Mouse (Mus musculus): Measurements from ENCODE around the gene Abhd14a.

The Abhd14a gene

GRCm38 (mm10) chr9:106469317-106469716 lies 21.8 kb upstream of the Abhd14a start:
- DNase-seq (ENCODE audit: low read depth, low spot score): peak; percentile 57

GRCm38 (mm10) chr9:106467746-106468145 lies 20.3 kb upstream of the Abhd14a start:
- no peak for DNase-seq (ENCODE audit: low read depth, low spot score)

GRCm38 (mm10) chr9:106466721-106467120 lies 19.2 kb upstream of the Abhd14a start:
- no peak for DNase-seq (ENCODE audit: low read depth, low spot score)

GRCm38 (mm10) chr9:106465571-106466200 lies 18.2 kb upstream of the Abhd14a start, which contains the start of gene Gpr62:
Gpr62 (minus strand) TSS chr9:106465938.
- no peak for DNase-seq (ENCODE audit: low read depth, low spot score)

- no peak for DNase-seq (ENCODE audit: low read depth, low spot score)
Measured at GRCm38 (mm10) chr9:106464751-106465541, 17.5 kb upstream of the Abhd14a start.

- no peak for DNase-seq (ENCODE audit: low read depth, low spot score)
Measured at GRCm38 (mm10) chr9:106463122-106464063, 15.9 kb upstream of the Abhd14a start.

- DNase-seq (ENCODE audit: low read depth, low spot score): no peak
Measured at GRCm38 (mm10) chr9:106462430-106462800, 14.9 kb upstream of the Abhd14a start.

- DNase-seq (ENCODE audit: low read depth, low spot score): no peak
Measured at GRCm38 (mm10) chr9:106461641-106462429, 14.4 kb upstream of the Abhd14a start.

- no peak for DNase-seq (ENCODE audit: low read depth, low spot score)
Measured at GRCm38 (mm10) chr9:106461026-106461415, 13.5 kb upstream of the Abhd14a start.

- DNase-seq (ENCODE audit: low read depth, low spot score): no peak
Measured at GRCm38 (mm10) chr9:106460401-106461025, 13.0 kb upstream of the Abhd14a start.

GRCm38 (mm10) chr9:106459946-106460345 lies 12.5 kb upstream of the Abhd14a start:
- DNase-seq (ENCODE audit: low read depth, low spot score): no peak

- no peak for DNase-seq (ENCODE audit: low read depth, low spot score)
Measured at GRCm38 (mm10) chr9:106457920-106458319, 10.4 kb upstream of the Abhd14a start.

- no peak for DNase-seq (ENCODE audit: low read depth, low spot score)
Measured at GRCm38 (mm10) chr9:106457163-106457559, 9.7 kb upstream of the Abhd14a start.

- no peak for DNase-seq (ENCODE audit: low read depth, low spot score)
Measured at GRCm38 (mm10) chr9:106456325-106457162, 9.1 kb upstream of the Abhd14a start.

GRCm38 (mm10) chr9:106454888-106455681 lies 7.6 kb upstream of the Abhd14a start:
- no peak for DNase-seq (ENCODE audit: low read depth, low spot score)

- DNase-seq (ENCODE audit: low read depth, low spot score): no peak
Measured at GRCm38 (mm10) chr9:106454071-106454761, 6.7 kb upstream of the Abhd14a start.

- DNase-seq (ENCODE audit: low read depth, low spot score): peak; percentile 81
Measured at GRCm38 (mm10) chr9:106453271-106454070, 6.0 kb upstream of the Abhd14a start, which contains the start of gene Pcbp4. Pcbp4 (plus strand) TSS chr9:106453291.
